14 mouse cellular contexts compared by ENCODE assay signal in the genomic region with DNA sequence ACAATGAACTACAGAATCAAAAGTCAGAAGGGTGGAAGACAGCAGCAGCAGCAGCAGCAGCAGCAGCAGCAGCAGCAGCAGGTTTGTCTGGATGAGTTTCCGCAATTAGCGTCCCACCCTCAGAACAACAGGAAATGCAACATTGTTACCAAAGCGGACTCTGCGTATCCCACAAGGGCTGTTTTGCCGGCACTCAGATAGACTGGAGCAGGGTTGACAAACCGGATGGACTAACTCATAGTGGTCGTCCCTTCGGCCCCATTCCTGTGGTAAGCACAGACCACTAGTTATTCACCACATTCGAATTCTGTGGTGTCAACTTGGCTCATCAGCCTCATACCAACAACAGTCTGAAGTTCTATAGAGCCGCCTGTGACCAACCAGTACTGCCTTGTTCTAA. TPM values are rescaled to one million over a fixed set of nuclear protein-coding genes. Genes with fewer than 3 reads are reported as not detected.
DNase-seq lines count a peak whose midpoint lies in the region; ATAC-seq lines count a peak whose summit lies in the region.
"Had no signal": no experiment of that assay in that cellular context is flagged by ENCODE, and none has a peak within 500 bp of the region (broad histone marks: within the 10 kb centered on the region; RNA-seq: fewer than 3 reads in every experiment).

No protein-coding gene starts in this region.

- 93% methylated on average over 10 of the region's 10 CpGs for WGBS in forebrain, embryonic 12.5 days

- H3K27ac ChIP-seq in brown adipose tissue, adult 24 weeks (replicated peaks; ENCODE audit: low read depth, low read length), result peak overlapping the region; percentile 85
- H3K27ac ChIP-seq in forebrain, embryonic 12.5 days, result no peak overlapping the region
- H3K27ac ChIP-seq: embryonic facial prominence, embryonic 12.5 days; midbrain, embryonic 13.5 days had no signal

- no peak overlapping the region for H3K9ac ChIP-seq in forebrain, embryonic 12.5 days
- H3K9ac ChIP-seq: embryonic facial prominence, embryonic 12.5 days; midbrain, embryonic 13.5 days had no signal

- H3K36me3 ChIP-seq in forebrain, embryonic 12.5 days (replicated peaks), result no peaks in the 10 kb centered on the region
- H3K36me3 ChIP-seq: embryonic facial prominence, embryonic 12.5 days; midbrain, embryonic 13.5 days had no signal

- no peak overlapping the region for H3K4me2 ChIP-seq in forebrain, embryonic 12.5 days
- H3K4me2 ChIP-seq: embryonic facial prominence, embryonic 12.5 days; midbrain, embryonic 13.5 days had no signal

- peak; percentile 45 to 47 for DNase-seq in heart, postnatal 10 days
- no peak for DNase-seq in heart, postnatal 36 days
- DNase-seq in 3T3-L1 (ENCODE audit: low read depth, low spot score), result peak; percentile 47
- peak; percentile 56 for DNase-seq in lung, postnatal 36 days
- DNase-seq in urinary bladder, postnatal 25 days (ENCODE audit: low spot score), result no peak
- no peak for DNase-seq in right cerebral cortex, postnatal 10 days (ENCODE audit: low spot score in 2 of 2)
- DNase-seq: gastrocnemius, postnatal 10 days; right cerebral cortex, postnatal 25 days had no signal

- intact Hi-C loops in heart, postnatal 10 days (cut with DNase I), result no loop called here
- intact Hi-C loops in heart, postnatal 36 days (cut with DNase I), result no loop called here

- 0 out of 2 replicates have a peak, but pooled peaks cover 3% of the 10 kb centered on the region for H3K9me3 ChIP-seq in forebrain, embryonic 12.5 days
- H3K9me3 ChIP-seq: G1E; midbrain, embryonic 13.5 days had no signal

- peaks cover 35% of the 10 kb centered on the region for H3K4me1 ChIP-seq in brown adipose tissue, adult 24 weeks (ENCODE audit: control insufficient read depth, insufficient read depth, insufficient read length, low read length)
- H3K4me1 ChIP-seq in forebrain, embryonic 12.5 days, result peaks cover 12% of the 10 kb centered on the region
- H3K4me1 ChIP-seq: embryonic facial prominence, embryonic 12.5 days had no signal

- peak overlapping the region; percentile 34; the same call in 1 of the 2 replicates for H3K4me3 ChIP-seq in brown adipose tissue, adult 24 weeks (ENCODE audit: insufficient read depth, low read depth, low read length)
- no peak overlapping the region for H3K4me3 ChIP-seq in forebrain, embryonic 12.5 days (replicated peaks)
- H3K4me3 ChIP-seq: embryonic facial prominence, embryonic 12.5 days; midbrain, embryonic 13.5 days had no signal

- H3K27me3 ChIP-seq in forebrain, embryonic 12.5 days, result no peaks in the 10 kb centered on the region
- H3K27me3 ChIP-seq: embryonic facial prominence, embryonic 12.5 days; midbrain, embryonic 13.5 days had no signal

- ATAC-seq in forebrain, embryonic 12.5 days (ENCODE audit: low FRiP score), result no peak
- ATAC-seq: hindbrain, embryonic 16.5 days; midbrain, embryonic 13.5 days had no signal

RNA-seq across cellular contexts. Expression of gene Jmjd1c, which starts 26.9 kb away (rescaled TPM):
- total RNA-seq in heart, postnatal 10 days (2021), result 10 to 100 TPM; 55.9 to 64.7 TPM
- 10 to 100 TPM; 39.4 to 41.1 TPM for total RNA-seq in heart, postnatal 36 days (2021)
- polyA plus RNA-seq in brown adipose tissue, adult 24 weeks (2012; ENCODE audit: insufficient read depth, insufficient read length, missing spikeins), result 8.4 and 12.7 TPM in 2 replicates
- 50.3 and 58.6 TPM in 2 replicates for polyA plus RNA-seq in forebrain, embryonic 12.5 days (2016; fragmentation: Nextera tagmentation; extraction: Ambion mirVana)

RNA-seq across cellular contexts. Expression of gene Reep3, which starts 27.7 kb away (rescaled TPM):
- 10 to 100 TPM; 41.5 to 41.9 TPM for total RNA-seq in heart, postnatal 10 days (2021)
- total RNA-seq in heart, postnatal 36 days (2021), result 10 to 100 TPM; 22.2 to 22.5 TPM
- polyA plus RNA-seq in brown adipose tissue, adult 24 weeks (2012; ENCODE audit: insufficient read depth, insufficient read length, missing spikeins), result 32.0 and 42.6 TPM in 2 replicates
- polyA plus RNA-seq in forebrain, embryonic 12.5 days (2016; fragmentation: Nextera tagmentation; extraction: Ambion mirVana), result 43.8 and 46.9 TPM in 2 replicates

Comparison
In these comparisons a context has a peak if more than half of its experiments do, and no peak if none do; other contexts are left out.
1. DNase-seq: peak in heart, postnatal 10 days (2 of 2), 3T3-L1 (single experiment) and lung, postnatal 36 days (single experiment); none in heart, postnatal 36 days (0 of 2), urinary bladder, postnatal 25 days (single experiment) and right cerebral cortex, postnatal 10 days (0 of 2).